ENCODE assay signal across 24 mouse cellular contexts in the genomic region with DNA sequence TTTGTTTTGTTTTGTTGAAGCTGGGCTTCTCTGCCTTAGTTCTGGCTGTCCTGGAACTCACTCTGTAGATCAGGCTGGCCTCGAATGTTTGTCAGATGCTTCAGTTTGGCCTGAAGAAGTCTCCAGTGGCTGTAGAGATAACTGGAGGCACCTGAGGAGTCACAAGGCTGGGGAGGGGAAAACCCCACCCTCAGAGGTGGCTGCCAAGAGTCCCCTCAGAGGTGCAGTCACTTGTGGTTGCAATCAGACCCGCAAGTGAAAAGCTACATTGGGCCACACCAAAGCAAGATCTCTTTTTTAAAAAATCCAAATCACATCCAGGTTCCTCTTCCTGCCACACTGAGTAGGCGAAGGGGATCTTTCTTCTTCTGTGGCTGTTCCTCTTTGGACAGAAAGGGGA. TPM values are rescaled to one million over a fixed set of nuclear protein-coding genes. Genes with fewer than 3 reads are reported as not detected.
A peak's percentile ranks its signal among the peaks of the same experiment; 100 is the strongest.
DNase-seq lines count a peak whose midpoint lies in the region; ATAC-seq and TF ChIP-seq lines count a peak whose summit lies in the region.
"Had no signal": no experiment of that assay in that cellular context is flagged by ENCODE, and none has a peak within 500 bp of the region (broad histone marks: within the 10 kb centered on the region; RNA-seq: fewer than 3 reads in every experiment).

No protein-coding gene starts in this region.

- H3K9me3 ChIP-seq in midbrain, embryonic 10.5 days (replicated peaks), result no peaks in the 10 kb centered on the region
- H3K9me3 ChIP-seq in midbrain, postnatal 0 days (ENCODE audit: low read length), result no peaks in the 10 kb centered on the region
- H3K9me3 ChIP-seq in CH12.LX (replicated peaks; ENCODE audit: low read length), result no peaks in the 10 kb centered on the region
- H3K9me3 ChIP-seq: G1E; neural tube, embryonic 12.5 days had no signal

- in situ Hi-C loops in CH12.LX (cut with MboI; ENCODE audit: low pct_ligation_motif_present, low pct_unique_long_range_greater_than_20kb, low sequenced_read_pairs), result loop anchor here (5.0 kb wide), 1 partner anchor 33 kb away; no protein-coding TSS in a partner anchor

- 88% methylated on average over 3 of the region's 3 CpGs for WGBS in midbrain, embryonic 10.5 days
- WGBS in midbrain, postnatal 0 days, result 89% methylated on average over 3 of the region's 3 CpGs
- 88% methylated on average over 3 of the region's 3 CpGs for WGBS in heart, adult 2 months

- ATAC-seq in midbrain, postnatal 0 days (ENCODE audit: low FRiP score), result no peak
- ATAC-seq: hindbrain, embryonic 16.5 days; midbrain, embryonic 16.5 days had no signal

- DNase-seq in midbrain, embryonic 10.5 days (ENCODE audit: low spot score), result no peak
- no peak for DNase-seq in midbrain, postnatal 0 days (ENCODE audit: low spot score)
- DNase-seq in CH12.LX (ENCODE audit: extremely low read depth), result peak; percentile 94
- DNase-seq in induced T-regulatory cell, adult 2 months (ENCODE audit: low read depth), result peak; percentile 77
- DNase-seq in natural killer cell, adult 2 months (ENCODE audit: low spot score in 2 of 2), result peak; percentile 39 to 76
- DNase-seq in frontal cortex, adult 2 months (ENCODE audit: extremely low spot score in 1 of 2, low spot score in 1 of 2), result no peak
- DNase-seq in left cerebral cortex, postnatal 10 days (ENCODE audit: extremely low spot score in 1 of 2, low spot score in 2 of 2), result no peak
- no peak for DNase-seq in heart, adult 2 months
- DNase-seq: cerebellum, adult 9-10 months; heart, adult 18-20 months; heart, postnatal 36 days; kidney, adult 18-20 months; layer of hippocampus, postnatal 36 days; lung, adult 18-20 months; lung, postnatal 14 days; thymus, postnatal 25 days had no signal

- H3K27me3 ChIP-seq in midbrain, embryonic 10.5 days (ENCODE audit: low read depth, poor library complexity, severe bottlenecking), result no peaks in the 10 kb centered on the region
- H3K27me3 ChIP-seq in midbrain, postnatal 0 days (ENCODE audit: insufficient read depth, low read length), result no peaks in the 10 kb centered on the region
- no peaks in the 10 kb centered on the region for H3K27me3 ChIP-seq in CH12.LX (replicated peaks)
- no peaks in the 10 kb centered on the region for H3K27me3 ChIP-seq in heart, adult 2 months (ENCODE audit: control insufficient read depth, insufficient read depth, low read length)
- H3K27me3 ChIP-seq: neural tube, embryonic 12.5 days had no signal

- dilution Hi-C loops in CH12.LX (cut with MboI; ENCODE audit: extremely low pct_ligation_motif_present, extremely low pct_unique_long_range_greater_than_20kb, low sequenced_read_pairs), result no loop called here

- 0 out of 2 replicates have a peak overlapping the region, but pooled peaks have one; percentile 20 for H3K27ac ChIP-seq in midbrain, embryonic 10.5 days (replicated peaks)
- H3K27ac ChIP-seq in midbrain, postnatal 0 days (ENCODE audit: low read depth, low read length), result no peak overlapping the region
- H3K27ac ChIP-seq in CH12.LX (ENCODE audit: insufficient read depth, low read depth), result peak overlapping the region; percentile 89
- no peak overlapping the region for H3K27ac ChIP-seq in heart, adult 2 months
- H3K27ac ChIP-seq: kidney, postnatal 0 days; layer of hippocampus, adult 2 months; neural tube, embryonic 12.5 days; stomach, postnatal 0 days had no signal

- no peak for TF ChIP-seq CTCF in midbrain, postnatal 0 days (IDR thresholded peaks at IDR 0.05)
- TF ChIP-seq CTCF in CH12.LX (conservative IDR thresholded peaks at IDR 0.05 in 1 of 2, IDR thresholded peaks at IDR 0.05 in 1 of 2; ENCODE audit: low read depth in 2 of 2, low read length in 2 of 2), result no peak
- no peak for TF ChIP-seq CTCF in heart, adult 2 months (IDR thresholded peaks at IDR 0.05)

- peaks cover 41% of the 10 kb centered on the region for H3K4me1 ChIP-seq in midbrain, embryonic 10.5 days
- 0 out of 2 replicates have a peak, but pooled peaks cover 9% of the 10 kb centered on the region for H3K4me1 ChIP-seq in midbrain, postnatal 0 days (ENCODE audit: insufficient read depth, low read length)
- H3K4me1 ChIP-seq in CH12.LX (ENCODE audit: control insufficient read depth in 1 of 2, insufficient read depth in 2 of 2), result peaks cover 35 to 81% of the 10 kb centered on the region in 2 experiments
- 0 out of 2 replicates have a peak, but pooled peaks cover 4% of the 10 kb centered on the region for H3K4me1 ChIP-seq in heart, adult 2 months (ENCODE audit: control insufficient read depth, insufficient read depth, low read length)

- no peaks in the 10 kb centered on the region for H3K36me3 ChIP-seq in midbrain, embryonic 10.5 days
- H3K36me3 ChIP-seq in midbrain, postnatal 0 days (ENCODE audit: insufficient read depth, low read length), result no peaks in the 10 kb centered on the region
- no peaks in the 10 kb centered on the region for H3K36me3 ChIP-seq in CH12.LX (replicated peaks in 1 of 2; ENCODE audit: control insufficient read depth in 1 of 2, insufficient read depth in 1 of 2, low read length in 1 of 2)
- H3K36me3 ChIP-seq in heart, adult 2 months (ENCODE audit: control insufficient read depth, insufficient read depth, low read length), result no peaks in the 10 kb centered on the region
- H3K36me3 ChIP-seq: G1E; neural tube, embryonic 12.5 days had no signal

- intact Hi-C loops in left cerebral cortex, postnatal 10 days (cut with DNase I), result no loop called here
- intact Hi-C loops in heart, adult 2 months (cut with DNase I), result no loop called here

- H3K9ac ChIP-seq in midbrain, postnatal 0 days (replicated peaks; ENCODE audit: low read length, poor library complexity, severe bottlenecking), result no peak overlapping the region
- peak overlapping the region; percentile 36; the same call in 1 of the 2 replicates for H3K9ac ChIP-seq in CH12.LX (ENCODE audit: insufficient read depth, low read depth)
- H3K9ac ChIP-seq in heart, adult 2 months (ENCODE audit: low read depth, low read length), result no peak overlapping the region
- H3K9ac ChIP-seq: neural tube, embryonic 12.5 days had no signal

- H3K4me3 ChIP-seq in midbrain, embryonic 10.5 days, result no peak overlapping the region
- H3K4me3 ChIP-seq in midbrain, postnatal 0 days (ENCODE audit: low read depth, low read length), result no peak overlapping the region
- no peak overlapping the region for H3K4me3 ChIP-seq in CH12.LX (replicated peaks in 1 of 3; ENCODE audit: low read depth in 2 of 3, low read length in 2 of 3, poor library complexity in 1 of 3)
- H3K4me3 ChIP-seq in heart, adult 2 months, result no peak overlapping the region
- H3K4me3 ChIP-seq: layer of hippocampus, adult 2 months; neural tube, embryonic 12.5 days had no signal

- peak; percentile 18 for TF ChIP-seq RAD21 in CH12.LX (IDR thresholded peaks at IDR 0.05; ENCODE audit: low read depth, low read length)

- no peaks in the 10 kb centered on the region for H3K79me2 ChIP-seq in CH12.LX (replicated peaks; ENCODE audit: control insufficient read depth, extremely low read depth, insufficient read depth, poor library complexity, severe bottlenecking)
- no peaks in the 10 kb centered on the region for H3K79me2 ChIP-seq in heart, adult 2 months (replicated peaks; ENCODE audit: control insufficient read depth, insufficient read depth, low read length)

- TF ChIP-seq EP300 in CH12.LX (IDR thresholded peaks at IDR 0.05; ENCODE audit: low read length), result peak; percentile 87
- TF ChIP-seq EP300 in heart, adult 2 months (IDR thresholded peaks at IDR 0.05; ENCODE audit: insufficient read depth, low read depth, low read length), result no peak

- peak; percentile 51 for TF ChIP-seq POLR2A in CH12.LX (IDR thresholded peaks at IDR 0.05; ENCODE audit: low read depth, low read length)
- TF ChIP-seq POLR2A in heart, adult 2 months (IDR thresholded peaks at IDR 0.05; ENCODE audit: insufficient read depth, low read depth, low read length), result no peak

- no peak overlapping the region for H3K4me2 ChIP-seq in midbrain, postnatal 0 days (ENCODE audit: low read depth, low read length, poor library complexity, severe bottlenecking)
- H3K4me2 ChIP-seq in CH12.LX (ENCODE audit: insufficient read depth, low read depth, poor library complexity, severe bottlenecking), result peak overlapping the region; percentile 55; the same call in 1 of the 2 replicates
- H3K4me2 ChIP-seq: liver, embryonic 11.5 days; neural tube, embryonic 12.5 days had no signal

TF ChIP-seq in CH12.LX, 34 proteins besides CTCF, POLR2A, EP300 and RAD21 (continues in another document):
- TF ChIP-seq SMC3 (IDR thresholded peaks at IDR 0.05; ENCODE audit: low read depth, low read length) (peak; percentile 36), BHLHE40 (IDR thresholded peaks at IDR 0.05; ENCODE audit: low read depth, low read length) (peak; percentile 91), JUN (IDR thresholded peaks at IDR 0.05; ENCODE audit: insufficient read depth, low read depth, low read length) (no peak), CHD2 (IDR thresholded peaks at IDR 0.05; ENCODE audit: low read length) (peak; percentile 70; the same call in 1 of the 2 replicates), MAX (IDR thresholded peaks at IDR 0.05; ENCODE audit: low read length) (peak; percentile 59; the same call in 1 of the 2 replicates), POLR2AphosphoS2 (IDR thresholded peaks at IDR 0.05; ENCODE audit: low read depth, low read length) (no peak), TCF12 (IDR thresholded peaks at IDR 0.05; ENCODE audit: low read depth, low read length) (peak; percentile 91), MXI1 (IDR thresholded peaks at IDR 0.05; ENCODE audit: low read depth, low read length) (no peak), RCOR1 (conservative IDR thresholded peaks at IDR 0.05; ENCODE audit: low read depth, low read length) (no peak), CHD1 (IDR thresholded peaks at IDR 0.05; ENCODE audit: low read depth, low read length) (no peak), ZMIZ1 (IDR thresholded peaks at IDR 0.05; ENCODE audit: low read depth, low read length) (no peak), ZC3H11A (IDR thresholded peaks at IDR 0.05; ENCODE audit: low read depth, low read length) (no peak), ZKSCAN1 (IDR thresholded peaks at IDR 0.05; ENCODE audit: borderline replicate concordance, low read depth, low read length) (no peak), MAFK (IDR thresholded peaks at IDR 0.05; ENCODE audit: insufficient replicate concordance, low read length) (no peak), NRF1 (IDR thresholded peaks at IDR 0.05; ENCODE audit: low read depth, low read length) (no peak), USF1 (IDR thresholded peaks at IDR 0.05; ENCODE audit: low read depth, low read length) (no peak)

RNA-seq across cellular contexts. Expression of a gene that starts 43.8 kb away (rescaled TPM):
- polyA plus RNA-seq in midbrain, embryonic 10.5 days (2016; fragmentation: Nextera tagmentation; extraction: Ambion mirVana), result 127 and 141 TPM in 2 replicates
- total RNA-seq in midbrain, postnatal 0 days (2014; rRNA removed), result 32.7 and 47.4 TPM in 2 replicates
- polyA plus RNA-seq in midbrain, postnatal 0 days (2015; fragmentation: Nextera tagmentation; extraction: Ambion mirVana), result 46.3 and 48.5 TPM in 2 replicates
- total RNA-seq in CH12.LX (2012; rRNA removed) (42.3 and 50.7 TPM in 2 replicates), CH12.LX (2014; rRNA removed) (26.2 and 32.7 TPM in 2 replicates)
- polyA plus RNA-seq in CH12.LX (2012; ENCODE audit: insufficient read length, low read depth), result 175 and 192 TPM in 2 replicates
- 22.0 and 24.3 TPM in 2 replicates for polyA plus RNA-seq in frontal cortex, adult 2 months (2012; rRNA removed)
- 10 to 100 TPM; 36.4 to 46.9 TPM for total RNA-seq in left cerebral cortex, postnatal 10 days (2021)
- total RNA-seq in heart, adult 2 months (2021), result 10 to 100 TPM; 74.4 to 79.4 TPM
- polyA plus RNA-seq in heart, adult 2 months (2012; rRNA removed), result 43.3 and 65.0 TPM in 2 replicates

Comparison
In these comparisons a context has a peak if more than half of its experiments do, and no peak if none do; other contexts are left out.
1. H3K27ac ChIP-seq: peak in midbrain, embryonic 10.5 days (single experiment) and CH12.LX (single experiment); none in midbrain, postnatal 0 days (single experiment) and heart, adult 2 months (single experiment).
2. DNase-seq: peak in CH12.LX (single experiment), induced T-regulatory cell, adult 2 months (single experiment) and natural killer cell, adult 2 months (2 of 2); none in midbrain, embryonic 10.5 days (single experiment), midbrain, postnatal 0 days (single experiment), frontal cortex, adult 2 months (0 of 2), left cerebral cortex, postnatal 10 days (0 of 2) and heart, adult 2 months (0 of 2).